Mouse (Mus musculus) limb, embryonic 14.5 days (tissue): ENCODE data around the gene Tmem219. TPM values are rescaled to one million over a fixed set of nuclear protein-coding genes. Genes with fewer than 3 reads are reported as not detected.
A peak's percentile ranks its signal among the peaks of the same experiment; 100 is the strongest.

ENCODE experiments used
- ATAC-seq: fragments of 200-750 bp; cut with Nextera tagmentation; 2 replicates; pipeline ENCODE4 v1.8.0; 2017; ENCODE audit warnings: low read depth, moderate number of reproducible peaks, moderate TSS enrichment; ENCODE audit not compliant: low FRiP score
- DNase-seq: peaks from one replicate; pipeline ENCODE4 v3.0.0-alpha.2; 2015; ENCODE audit warnings: low spot score
- H3K27ac ChIP-seq: fragments of 300-500 bp; sonication (generic); replicated peaks from 2 replicates; pipeline ENCODE4 v1.5.1; 2014; ENCODE audit warnings: low read depth, mild to moderate bottlenecking, low read length, moderate library complexity, mixed read lengths
- H3K27me3 ChIP-seq: fragments of 300-500 bp; sonication (generic); 2 replicates; pipeline ENCODE4 v1.6.1; 2014; ENCODE audit warnings: low read length, mixed read lengths; ENCODE audit not compliant: control insufficient read depth, insufficient read depth
- H3K36me3 ChIP-seq: fragments of 300-500 bp; sonication (generic); 2 replicates; pipeline ENCODE4 v1.6.1; 2014; ENCODE audit warnings: mild to moderate bottlenecking, low read length, moderate library complexity, mixed read lengths; ENCODE audit not compliant: control insufficient read depth, insufficient read depth
- H3K4me1 ChIP-seq: fragments of 300-500 bp; sonication (generic); 2 replicates; pipeline ENCODE4 v1.6.1; 2014; ENCODE audit warnings: antibody characterized with exemption, low read length, mixed read lengths; ENCODE audit not compliant: control insufficient read depth, insufficient read depth
- H3K4me2 ChIP-seq: fragments of 300-500 bp; sonication (generic); replicated peaks from 2 replicates; pipeline ENCODE4 v1.6.1; 2014; ENCODE audit warnings: low read depth, mild to moderate bottlenecking, low read length, moderate library complexity; ENCODE audit not compliant: severe bottlenecking
- H3K4me3 ChIP-seq: fragments of 300-500 bp; sonication (generic); replicated peaks from 2 replicates; pipeline ENCODE4 v1.5.1; 2014; ENCODE audit warnings: low read length
- H3K9ac ChIP-seq: fragments of 300-500 bp; sonication (generic); 2 replicates; pipeline ENCODE4 v1.6.1; 2014; ENCODE audit warnings: mild to moderate bottlenecking, low read depth, low read length, moderate library complexity; ENCODE audit not compliant: severe bottlenecking
- H3K9me3 ChIP-seq: fragments of 300-500 bp; sonication (generic); 2 replicates; pipeline ENCODE4 v1.6.1; 2016; ENCODE audit warnings: low read length; ENCODE audit not compliant: control insufficient read depth
- POLR2A ChIP-seq: fragments of 200-500 bp; IDR thresholded peaks from 2 replicates; pipeline ENCODE4 v1.8.0; 2012; ENCODE audit warnings: inconsistent platforms, mild to moderate bottlenecking, moderate library complexity, borderline replicate concordance; ENCODE audit not compliant: insufficient read depth, insufficient read length; ENCODE audit errors: extremely low read depth
- whole genome bisulfite sequencing: fragments of 180-500 bp; shearing (Covaris S2); extraction: QIAGEN DNeasy Blood & Tissue Kit; methylation state at CpG from one replicate; pipeline ENCODE4 v1.1.7; 2014; 5-methylcytosine and 5-hydroxymethylcytosine counted together
- polyA plus RNA-seq, 2 experiments: library from polyadenylated mRNA; depleted of rRNA in 1 of 2; stranded (reverse) in 1 of 2; unstranded in 1 of 2; fragments of >200 nt; fragmentation: Nextera tagmentation in 1 of 2; extraction: Ambion mirVana in 1 of 2; gene quantifications; 2 replicates each; pipeline versions ENCODE4 v1.2.1 to v1.2.3; 2012 to 2014

Gene Tmem219
- polyA plus RNA-seq, 2 experiments = 31.0 to 33.2 TPM

GRCm38 (mm10) chr7:126853454-126853853 lies 69.3 kb downstream of the Tmem219 start:
- Histone ChIP-seq H3K9me3 (no peaks in the 10 kb centered on the region), H3K4me1 (peaks cover under 1% of the 10 kb centered on the region; the same call in 1 of the 2 replicates), H3K4me3 (no peak overlapping the region), H3K4me2 (no peak overlapping the region), H3K27me3 (peaks cover 18% of the 10 kb centered on the region), H3K9ac (no peak overlapping the region), H3K27ac (no peak overlapping the region), H3K36me3 (peaks cover 68% of the 10 kb centered on the region)
- DNase-seq (no peak), ATAC-seq (no peak)
- TF ChIP-seq POLR2A = no peak
- WGBS = 89% methylated on average over 5 of the region's 5 CpGs

GRCm38 (mm10) chr7:126851192-126851591 lies 71.5 kb downstream of the Tmem219 start:
- 40% methylated on average over 12 of the region's 12 CpGs for WGBS
- H3K27ac ChIP-seq = no peak overlapping the region
- no peaks in the 10 kb centered on the region for H3K9me3 ChIP-seq

GRCm38 (mm10) chr7:126850161-126850560 lies 72.6 kb downstream of the Tmem219 start:
- Histone ChIP-seq H3K4me3 (no peak overlapping the region), H3K36me3 (peaks cover 37% of the 10 kb centered on the region), H3K27me3 (peaks cover 32% of the 10 kb centered on the region), H3K9ac (no peak overlapping the region), H3K9me3 (no peaks in the 10 kb centered on the region), H3K4me1 (peaks cover 6% of the 10 kb centered on the region; the same call in 1 of the 2 replicates), H3K4me2 (no peak overlapping the region), H3K27ac (no peak overlapping the region)
- TF ChIP-seq POLR2A = no peak
- DNase-seq (no peak), ATAC-seq (no peak)
- WGBS = 85% methylated on average over 6 of the region's 6 CpGs

More at GRCm38 (mm10) chr7:126851192-126851591, 71.5 kb downstream of the Tmem219 start:
- H3K4me1 ChIP-seq = peaks cover 6% of the 10 kb centered on the region; the same call in 1 of the 2 replicates
- TF ChIP-seq POLR2A = no peak
- DNase-seq (no peak), ATAC-seq (no peak)
- H3K4me3 ChIP-seq = no peak overlapping the region
- H3K27me3 ChIP-seq = peaks cover 32% of the 10 kb centered on the region
- no peak overlapping the region for H3K4me2 ChIP-seq
- peaks cover 47% of the 10 kb centered on the region for H3K36me3 ChIP-seq
- H3K9ac ChIP-seq = no peak overlapping the region

GRCm38 (mm10) chr7:126848794-126849193 lies 73.9 kb downstream of the Tmem219 start:
- no peak overlapping the region for H3K9ac ChIP-seq
- ATAC-seq = no peak
- TF ChIP-seq POLR2A = no peak
- WGBS = 29% methylated on average over 10 of the region's 10 CpGs
- peak overlapping the region; percentile 97; the same call in 1 of the 2 replicates for H3K4me2 ChIP-seq
- H3K4me3 ChIP-seq = peak overlapping the region; percentile 50
- peaks cover 6% of the 10 kb centered on the region; the same call in 1 of the 2 replicates for H3K4me1 ChIP-seq
- peaks cover 23% of the 10 kb centered on the region for H3K36me3 ChIP-seq
- H3K27me3 ChIP-seq = peaks cover 32% of the 10 kb centered on the region
- DNase-seq = no peak
- no peak overlapping the region for H3K27ac ChIP-seq
- H3K9me3 ChIP-seq = no peaks in the 10 kb centered on the region

GRCm38 (mm10) chr7:126847421-126848398 lies 75.0 kb downstream of the Tmem219 start:
- no peaks in the 10 kb centered on the region for H3K9me3 ChIP-seq
- H3K36me3 ChIP-seq = peaks cover 12% of the 10 kb centered on the region
- TF ChIP-seq POLR2A = no peak
- peak; percentile 38 for DNase-seq
- peaks cover 32% of the 10 kb centered on the region for H3K27me3 ChIP-seq
- WGBS = 1% methylated on average over 45 of the region's 74 CpGs
- H3K4me1 ChIP-seq = peaks cover 6% of the 10 kb centered on the region; the same call in 1 of the 2 replicates
- 0 out of 2 replicates have a peak, but pooled peaks have one; percentile 24 for ATAC-seq
- H3K27ac ChIP-seq = no peak overlapping the region
- peak overlapping the region; percentile 50 for H3K4me3 ChIP-seq
- peak overlapping the region; percentile 97 for H3K4me2 ChIP-seq
- peak overlapping the region; percentile 58 for H3K9ac ChIP-seq
